8 mouse cellular contexts compared by ENCODE assay signal in the genomic region with DNA sequence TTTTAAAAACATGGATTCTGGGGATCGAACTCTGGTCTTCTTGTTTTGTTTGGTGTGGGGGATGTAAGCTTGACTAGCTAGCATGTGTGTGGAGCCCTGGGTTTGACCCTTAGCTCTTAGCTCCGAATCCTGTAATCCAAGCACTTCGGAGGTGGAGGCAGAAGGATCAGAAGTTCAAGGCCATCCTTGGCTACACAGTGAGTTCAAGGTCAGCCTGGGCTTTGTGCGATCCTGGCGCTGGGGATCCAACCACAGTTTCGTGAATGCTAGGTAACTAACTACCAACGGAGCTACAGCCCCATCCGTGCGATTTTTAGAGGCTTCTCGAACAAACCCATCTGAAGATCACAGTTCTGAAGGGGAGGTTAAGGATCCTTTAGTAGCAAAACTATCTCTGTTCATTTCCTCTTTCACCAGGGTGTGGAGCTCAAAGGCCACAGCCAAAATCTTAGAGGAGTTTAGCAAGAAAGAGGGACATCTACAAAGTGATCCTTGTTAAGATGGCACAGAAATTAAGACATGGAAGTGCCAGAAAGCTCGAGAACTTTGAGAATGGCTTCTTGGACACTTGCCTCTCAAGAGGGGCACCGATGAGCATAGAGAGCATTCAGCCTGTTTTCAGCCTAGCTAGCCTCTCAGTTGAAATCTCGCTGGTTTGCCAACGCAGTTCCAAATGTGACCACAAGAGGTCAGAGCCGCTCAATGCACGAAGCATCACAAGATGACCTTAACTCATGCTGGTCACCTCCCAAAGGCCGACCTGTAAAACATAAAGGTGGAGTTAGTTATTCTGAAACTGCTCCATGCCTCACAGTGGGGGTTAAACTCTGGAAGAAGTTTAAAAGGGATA.
DNase-seq lines count a peak whose midpoint lies in the region; ATAC-seq and TF ChIP-seq lines count a peak whose summit lies in the region.

No protein-coding gene starts in this region.

- H3K36me3 ChIP-seq in forebrain, embryonic 12.5 days (replicated peaks) = no peaks in the 10 kb centered on the region
- no peaks in the 10 kb centered on the region for H3K36me3 ChIP-seq in heart, postnatal 0 days (replicated peaks; ENCODE audit: control insufficient read depth, insufficient read depth, low read length)
- H3K36me3 ChIP-seq in liver, embryonic 15.5 days (replicated peaks) = no peaks in the 10 kb centered on the region
- no peaks in the 10 kb centered on the region for H3K36me3 ChIP-seq in neural tube, embryonic 11.5 days (ENCODE audit: control insufficient read depth, insufficient read depth, low read length)
- H3K36me3 ChIP-seq in stomach, embryonic 15.5 days = no peaks in the 10 kb centered on the region

- H3K4me2 ChIP-seq in forebrain, embryonic 12.5 days = no peak overlapping the region
- H3K4me2 ChIP-seq in heart, postnatal 0 days (ENCODE audit: low read depth, low read length) = 0 out of 2 replicates have a peak overlapping the region, but pooled peaks have one; percentile 28
- no peak overlapping the region for H3K4me2 ChIP-seq in liver, embryonic 15.5 days
- H3K4me2 ChIP-seq in neural tube, embryonic 11.5 days (ENCODE audit: low read depth) = no peak overlapping the region
- H3K4me2 ChIP-seq in stomach, embryonic 15.5 days = no peak overlapping the region

- H3K9me3 ChIP-seq in forebrain, embryonic 12.5 days = no peaks in the 10 kb centered on the region
- 0 out of 2 replicates have a peak, but pooled peaks cover 2% of the 10 kb centered on the region for H3K9me3 ChIP-seq in heart, postnatal 0 days (replicated peaks; ENCODE audit: control insufficient read depth, low read length)
- no peaks in the 10 kb centered on the region for H3K9me3 ChIP-seq in liver, embryonic 15.5 days (replicated peaks)
- H3K9me3 ChIP-seq in neural tube, embryonic 11.5 days (ENCODE audit: control insufficient read depth, low read length) = no peaks in the 10 kb centered on the region
- no peaks in the 10 kb centered on the region for H3K9me3 ChIP-seq in stomach, embryonic 15.5 days

- DNase-seq in CD4-positive, CD25-positive, alpha-beta regulatory T cell, adult 2 months (ENCODE audit: low read depth, low spot score) = peak; percentile 82
- peak; percentile 83 for DNase-seq in brain, embryonic 14.5 days (ENCODE audit: low read depth)
- peak; percentile 70 for DNase-seq in heart, postnatal 0 days (ENCODE audit: low spot score)
- DNase-seq in kidney, postnatal 25 days = peak; percentile 83 to 91
- peak; percentile 82 for DNase-seq in neural tube, embryonic 11.5 days (ENCODE audit: low spot score)

- TF ChIP-seq POLR2A in brain, embryonic 14.5 days (IDR thresholded peaks at IDR 0.05; ENCODE audit: borderline replicate concordance, extremely low read depth, insufficient read depth, insufficient read length, poor library complexity, severe bottlenecking) = no peak

- no peaks in the 10 kb centered on the region for H3K4me1 ChIP-seq in forebrain, embryonic 12.5 days
- no peaks in the 10 kb centered on the region for H3K4me1 ChIP-seq in heart, postnatal 0 days (ENCODE audit: control insufficient read depth, insufficient read depth)
- H3K4me1 ChIP-seq in liver, embryonic 15.5 days (replicated peaks) = no peaks in the 10 kb centered on the region
- H3K4me1 ChIP-seq in neural tube, embryonic 11.5 days (ENCODE audit: control insufficient read depth, insufficient read depth, low read length) = no peaks in the 10 kb centered on the region
- H3K4me1 ChIP-seq in stomach, embryonic 15.5 days = no peaks in the 10 kb centered on the region

- no peak for TF ChIP-seq EP300 in heart, postnatal 0 days (IDR thresholded peaks at IDR 0.05; ENCODE audit: low read depth)

- ATAC-seq in forebrain, embryonic 12.5 days (ENCODE audit: low FRiP score) = peak; percentile 64
- peak; percentile 52; the same call in 1 of the 2 replicates for ATAC-seq in heart, postnatal 0 days (ENCODE audit: insufficient read depth, low read depth)
- ATAC-seq in liver, embryonic 15.5 days (ENCODE audit: insufficient read depth) = peak; percentile 40
- ATAC-seq in neural tube, embryonic 11.5 days (ENCODE audit: insufficient read depth, low FRiP score, low TSS enrichment) = peak; percentile 71; the same call in 1 of the 2 replicates
- ATAC-seq in stomach, embryonic 15.5 days (ENCODE audit: insufficient read depth, low FRiP score, low read depth) = peak; percentile 52

- TF ChIP-seq CTCF in brain, embryonic 14.5 days (IDR thresholded peaks at IDR 0.05; ENCODE audit: borderline replicate concordance, extremely low read depth, insufficient read depth, insufficient read length) = peak; percentile 97
- peak; percentile 93 for TF ChIP-seq CTCF in heart, postnatal 0 days (IDR thresholded peaks at IDR 0.05; ENCODE audit: low read depth)

- no peak overlapping the region for H3K9ac ChIP-seq in forebrain, embryonic 12.5 days
- no peak overlapping the region for H3K9ac ChIP-seq in heart, postnatal 0 days (replicated peaks; ENCODE audit: low read depth, low read length)
- H3K9ac ChIP-seq in liver, embryonic 15.5 days = no peak overlapping the region
- H3K9ac ChIP-seq in neural tube, embryonic 11.5 days (ENCODE audit: low read length) = no peak overlapping the region
- no peak overlapping the region for H3K9ac ChIP-seq in stomach, embryonic 15.5 days

- no peak overlapping the region for H3K27ac ChIP-seq in forebrain, embryonic 12.5 days
- H3K27ac ChIP-seq in heart, postnatal 0 days (ENCODE audit: low read depth) = 0 out of 2 replicates have a peak overlapping the region, but pooled peaks have one; percentile 8
- no peak overlapping the region for H3K27ac ChIP-seq in liver, embryonic 15.5 days (replicated peaks)
- no peak overlapping the region for H3K27ac ChIP-seq in neural tube, embryonic 11.5 days (ENCODE audit: low read depth, low read length)
- no peak overlapping the region for H3K27ac ChIP-seq in stomach, embryonic 15.5 days

- H3K4me3 ChIP-seq in forebrain, embryonic 12.5 days (replicated peaks) = no peak overlapping the region
- no peak overlapping the region for H3K4me3 ChIP-seq in heart, postnatal 0 days (ENCODE audit: low read depth, low read length)
- H3K4me3 ChIP-seq in liver, embryonic 15.5 days (replicated peaks) = no peak overlapping the region
- H3K4me3 ChIP-seq in neural tube, embryonic 11.5 days (ENCODE audit: low read depth, low read length) = no peak overlapping the region
- H3K4me3 ChIP-seq in stomach, embryonic 15.5 days (replicated peaks) = no peak overlapping the region

- H3K27me3 ChIP-seq in forebrain, embryonic 12.5 days = no peaks in the 10 kb centered on the region
- H3K27me3 ChIP-seq in heart, postnatal 0 days (ENCODE audit: control insufficient read depth, insufficient read depth, low read length) = no peaks in the 10 kb centered on the region
- no peaks in the 10 kb centered on the region for H3K27me3 ChIP-seq in liver, embryonic 15.5 days
- H3K27me3 ChIP-seq in neural tube, embryonic 11.5 days (ENCODE audit: control insufficient read depth, insufficient read depth, low read length) = no peaks in the 10 kb centered on the region
- H3K27me3 ChIP-seq in stomach, embryonic 15.5 days (replicated peaks) = no peaks in the 10 kb centered on the region

- 51% methylated on average over 17 of the region's 17 CpGs for WGBS in forebrain, embryonic 12.5 days
- WGBS in heart, postnatal 0 days = 43% methylated on average over 17 of the region's 17 CpGs
- 35% methylated on average over 17 of the region's 17 CpGs for WGBS in liver, embryonic 15.5 days (ENCODE audit: insufficient replicate concordance)
- WGBS in neural tube, embryonic 11.5 days = 50% methylated on average over 17 of the region's 17 CpGs
- 40% methylated on average over 17 of the region's 17 CpGs for WGBS in stomach, embryonic 15.5 days
